Mouse (Mus musculus) testis, adult 2 months (tissue): ENCODE results near the gene Phyh.

Source experiments
- CTCF ChIP-seq: fragments of 200-500 bp; IDR thresholded peaks from 2 replicates; pipeline ENCODE4 v1.5.1; 2012; ENCODE audit warnings: low read depth, mild to moderate bottlenecking, inconsistent platforms, low read length, moderate library complexity; ENCODE audit not compliant: control insufficient read depth, insufficient read depth, insufficient replicate concordance
- POLR2A ChIP-seq: fragments of 200-500 bp; IDR thresholded peaks from 2 replicates; pipeline ENCODE4 v1.6.1; 2012; ENCODE audit warnings: low read depth, mild to moderate bottlenecking, inconsistent platforms, low read length, moderate library complexity; ENCODE audit not compliant: control insufficient read depth

- TF ChIP-seq POLR2A (no peak), CTCF (no peak)
Observed at GRCm38 (mm10) chr2:4950986-4951385, 32.2 kb downstream of the Phyh start.
